Mouse (Mus musculus): ENCODE measurements around the gene Acbd6. TPM values are rescaled to one million over a fixed set of nuclear protein-coding genes. Genes with fewer than 3 reads are reported as not detected.

The Acbd6 gene
- total RNA-seq, 1 experiment, result 49.8 TPM

- no peaks in the 10 kb centered on the region for H3K9me3 ChIP-seq (ENCODE audit: control insufficient read depth, insufficient read depth, low read depth, low read length)
- H3K9ac ChIP-seq (ENCODE audit: insufficient read depth, low read depth, low read length, poor library complexity, severe bottlenecking), result no peak overlapping the region
- no peak overlapping the region for H3K27ac ChIP-seq (ENCODE audit: insufficient read depth, low read depth, low read length, poor library complexity, severe bottlenecking)
- TF ChIP-seq ZC3H11A (IDR thresholded peaks at IDR 0.05; ENCODE audit: borderline replicate concordance, low read depth, low read length) (no peak), CHD2 (IDR thresholded peaks at IDR 0.05; ENCODE audit: low read depth, low read length) (no peak), MAFK (IDR thresholded peaks at IDR 0.05; ENCODE audit: insufficient read depth, low read depth, low read length) (no peak), ZNF384 (IDR thresholded peaks at IDR 0.05; ENCODE audit: low read depth, low read length) (no peak)
- H3K4me1 ChIP-seq (ENCODE audit: control insufficient read depth in 2 of 2, insufficient read depth in 2 of 2, low read length in 2 of 2, poor library complexity in 1 of 2), result 0 out of 4 replicates have a peak, but pooled peaks cover 0 to 2% of the 10 kb centered on the region in 2 experiments
- no peak overlapping the region for H3K4me3 ChIP-seq (ENCODE audit: insufficient read depth in 1 of 2, low read depth in 1 of 2, low read length in 2 of 2, poor library complexity in 1 of 2, severe bottlenecking in 1 of 2)
- in situ Hi-C loops (cut with MboI; ENCODE audit: low sequenced_read_pairs in 2 of 2, unreplicated experiment in 2 of 2), result loop anchor here in 1 of 2 experiments (10.0 kb wide), 1 partner anchor 232 kb away; no protein-coding TSS in a partner anchor
- no peak for DNase-seq (ENCODE audit: low read depth, low spot score)
- H3K36me3 ChIP-seq (ENCODE audit: control insufficient read depth, insufficient read depth, low read length, poor library complexity, severe bottlenecking), result no peaks in the 10 kb centered on the region
These were observed 30.7 kb upstream of the Acbd6 start for GRCm38 (mm10) chr1:155527027-155527786.

GRCm38 (mm10) chr1:155527787-155528158, 30.1 kb upstream of the Acbd6 start:
- no peak for DNase-seq (ENCODE audit: low read depth, low spot score)
- Histone ChIP-seq H3K4me3 (ENCODE audit: insufficient read depth in 1 of 2, low read depth in 1 of 2, low read length in 2 of 2, poor library complexity in 1 of 2, severe bottlenecking in 1 of 2) (no peak overlapping the region), H3K27ac (ENCODE audit: insufficient read depth, low read depth, low read length, poor library complexity, severe bottlenecking) (no peak overlapping the region), H3K4me1 (ENCODE audit: control insufficient read depth in 2 of 2, insufficient read depth in 2 of 2, low read length in 2 of 2, poor library complexity in 1 of 2) (0 out of 4 replicates have a peak, but pooled peaks cover 0 to 2% of the 10 kb centered on the region in 2 experiments), H3K9ac (ENCODE audit: insufficient read depth, low read depth, low read length, poor library complexity, severe bottlenecking) (no peak overlapping the region), H3K36me3 (ENCODE audit: control insufficient read depth, insufficient read depth, low read length, poor library complexity, severe bottlenecking) (no peaks in the 10 kb centered on the region), H3K9me3 (ENCODE audit: control insufficient read depth, insufficient read depth, low read depth, low read length) (no peaks in the 10 kb centered on the region)
- TF ChIP-seq ZC3H11A (IDR thresholded peaks at IDR 0.05; ENCODE audit: borderline replicate concordance, low read depth, low read length), result no peak
- no peak for TF ChIP-seq CHD2 (IDR thresholded peaks at IDR 0.05; ENCODE audit: low read depth, low read length)
- TF ChIP-seq HCFC1 (IDR thresholded peaks at IDR 0.05; ENCODE audit: borderline replicate concordance, insufficient read depth, low read length), result no peak
- TF ChIP-seq MAFK (IDR thresholded peaks at IDR 0.05; ENCODE audit: insufficient read depth, low read depth, low read length), result no peak
- 0 out of 2 replicates have a peak, but pooled peaks have one; percentile 6 for TF ChIP-seq ZNF384 (IDR thresholded peaks at IDR 0.05; ENCODE audit: low read depth, low read length)
- in situ Hi-C loops (cut with MboI; ENCODE audit: low sequenced_read_pairs in 2 of 2, unreplicated experiment in 2 of 2), result loop anchor here in 1 of 2 experiments (10.0 kb wide), 1 partner anchor 233 kb away; no protein-coding TSS in a partner anchor

- H3K4me3 ChIP-seq (ENCODE audit: insufficient read depth in 1 of 2, low read depth in 1 of 2, low read length in 2 of 2, poor library complexity in 1 of 2, severe bottlenecking in 1 of 2), result no peak overlapping the region
- in situ Hi-C loops (cut with MboI; ENCODE audit: low sequenced_read_pairs in 2 of 2, unreplicated experiment in 2 of 2), result loop anchor here in 1 of 2 experiments (10.0 kb wide), 1 partner anchor 234 kb away; no protein-coding TSS in a partner anchor
- no peak overlapping the region for H3K27ac ChIP-seq (ENCODE audit: insufficient read depth, low read depth, low read length, poor library complexity, severe bottlenecking)
- TF ChIP-seq ZNF384 (IDR thresholded peaks at IDR 0.05; ENCODE audit: low read depth, low read length) (no peak), CHD2 (IDR thresholded peaks at IDR 0.05; ENCODE audit: low read depth, low read length) (no peak), MAFK (IDR thresholded peaks at IDR 0.05; ENCODE audit: insufficient read depth, low read depth, low read length) (no peak), HCFC1 (IDR thresholded peaks at IDR 0.05; ENCODE audit: borderline replicate concordance, insufficient read depth, low read length) (no peak), ZC3H11A (IDR thresholded peaks at IDR 0.05; ENCODE audit: borderline replicate concordance, low read depth, low read length) (no peak)
- H3K9ac ChIP-seq (ENCODE audit: insufficient read depth, low read depth, low read length, poor library complexity, severe bottlenecking), result no peak overlapping the region
- H3K36me3 ChIP-seq (ENCODE audit: control insufficient read depth, insufficient read depth, low read length, poor library complexity, severe bottlenecking), result no peaks in the 10 kb centered on the region
- H3K9me3 ChIP-seq (ENCODE audit: control insufficient read depth, insufficient read depth, low read depth, low read length), result no peaks in the 10 kb centered on the region
- H3K4me1 ChIP-seq (ENCODE audit: control insufficient read depth in 2 of 2, insufficient read depth in 2 of 2, low read length in 2 of 2, poor library complexity in 1 of 2), result 0 out of 4 replicates have a peak, but pooled peaks cover 0 to 2% of the 10 kb centered on the region in 2 experiments
- DNase-seq (ENCODE audit: low read depth, low spot score), result no peak
These were observed 29.4 kb upstream of the Acbd6 start for GRCm38 (mm10) chr1:155528405-155529119.

- no peak for DNase-seq (ENCODE audit: low read depth, low spot score)
- Histone ChIP-seq H3K27ac (ENCODE audit: insufficient read depth, low read depth, low read length, poor library complexity, severe bottlenecking) (no peak overlapping the region), H3K36me3 (ENCODE audit: control insufficient read depth, insufficient read depth, low read length, poor library complexity, severe bottlenecking) (no peaks in the 10 kb centered on the region), H3K4me3 (ENCODE audit: insufficient read depth in 1 of 2, low read depth in 1 of 2, low read length in 2 of 2, poor library complexity in 1 of 2, severe bottlenecking in 1 of 2) (no peak overlapping the region), H3K9ac (ENCODE audit: insufficient read depth, low read depth, low read length, poor library complexity, severe bottlenecking) (no peak overlapping the region), H3K4me1 (ENCODE audit: control insufficient read depth in 2 of 2, insufficient read depth in 2 of 2, low read length in 2 of 2, poor library complexity in 1 of 2) (0 out of 4 replicates have a peak, but pooled peaks cover 0 to 2% of the 10 kb centered on the region in 2 experiments), H3K9me3 (ENCODE audit: control insufficient read depth, insufficient read depth, low read depth, low read length) (no peaks in the 10 kb centered on the region)
- in situ Hi-C loops (cut with MboI; ENCODE audit: low sequenced_read_pairs in 2 of 2, unreplicated experiment in 2 of 2), result loop anchor here in 1 of 2 experiments (10.0 kb wide), 1 partner anchor 235 kb away; no protein-coding TSS in a partner anchor
- TF ChIP-seq CHD2 (IDR thresholded peaks at IDR 0.05; ENCODE audit: low read depth, low read length) (no peak), MAFK (IDR thresholded peaks at IDR 0.05; ENCODE audit: insufficient read depth, low read depth, low read length) (no peak), HCFC1 (IDR thresholded peaks at IDR 0.05; ENCODE audit: borderline replicate concordance, insufficient read depth, low read length) (no peak), ZC3H11A (IDR thresholded peaks at IDR 0.05; ENCODE audit: borderline replicate concordance, low read depth, low read length) (no peak), ZNF384 (IDR thresholded peaks at IDR 0.05; ENCODE audit: low read depth, low read length) (no peak)
These were observed 28.6 kb upstream of the Acbd6 start for GRCm38 (mm10) chr1:155529120-155529963.
